Mouse (Mus musculus) gastrocnemius, postnatal 14 days (tissue): ENCODE results near the gene Tmppe. TPM values are rescaled to one million over a fixed set of nuclear protein-coding genes. Genes with fewer than 3 reads are reported as not detected.
"Not testable (repeated sequence)": the region's sequence is repeated elsewhere in the genome, so short reads cannot be mapped to it uniquely, and the experiment has no call there.

Experiments
- DNase-seq: peaks from one replicate; pipeline ENCODE4 v3.0.0; 2021; ENCODE audit warnings: mixed read lengths
- intact Hi-C: fragments of 180-260 bp; cut with DNase I; formaldehyde crosslinking; loops from one replicate; pipeline ENCODE4 v1.15.1; 2025; ENCODE audit warnings: low total_unique reads
- total RNA-seq, 2 experiments: library from RNA; stranded (reverse); gene quantifications; 2 replicates each; pipeline ENCODE4 v1.2.3; 2021

Tmppe gene
- total RNA-seq, 2 experiments from 2014 or later: 1.8 to 2.3 TPM

- intact Hi-C loops: no loop called here
- DNase-seq: peak; percentile 69
Measured at GRCm38 (mm10) chr9:114389905-114390748, 10.8 kb upstream of the Tmppe start, which contains the start of gene Crtap. Crtap (minus strand) TSS chr9:114390675.

GRCm38 (mm10) chr9:114390749-114391075, 10.2 kb upstream of the Tmppe start:
- intact Hi-C loops: no loop called here
- DNase-seq: no peak

- DNase-seq, intact Hi-C loops: not testable (repeated sequence)
Measured at GRCm38 (mm10) chr9:114394136-114394535, 6.8 kb upstream of the Tmppe start.

GRCm38 (mm10) chr9:114394677-114395076, 6.2 kb upstream of the Tmppe start:
- intact Hi-C loops: no loop called here
- DNase-seq: no peak

- no peak for DNase-seq
- intact Hi-C loops: no loop called here
Measured at GRCm38 (mm10) chr9:114395258-114395657, 5.6 kb upstream of the Tmppe start.

- no peak for DNase-seq
- intact Hi-C loops: no loop called here
Measured at GRCm38 (mm10) chr9:114399680-114400079, 1.2 kb upstream of the Tmppe start.

GRCm38 (mm10) chr9:114400588-114400948, 337 bp upstream of the Tmppe start:
- no peak for DNase-seq
- intact Hi-C loops: no loop called here

GRCm38 (mm10) chr9:114401685-114402080, 778 bp downstream of the Tmppe start:
- intact Hi-C loops: no loop called here
- no peak for DNase-seq

GRCm38 (mm10) chr9:114407676-114408075, 6.8 kb downstream of the Tmppe start:
- intact Hi-C loops: no loop called here
- DNase-seq: no peak

GRCm38 (mm10) chr9:114410313-114410862, 9.5 kb downstream of the Tmppe start:
- no peak for DNase-seq
- intact Hi-C loops: loop anchor here (10.0 kb wide), 1 partner anchor 174 kb away; no protein-coding TSS in a partner anchor

GRCm38 (mm10) chr9:114411295-114411694, 10.4 kb downstream of the Tmppe start:
- DNase-seq: no peak
- intact Hi-C loops: loop anchor here (10.0 kb wide), 1 partner anchor 174 kb away; no protein-coding TSS in a partner anchor

GRCm38 (mm10) chr9:114412406-114412805, 11.5 kb downstream of the Tmppe start:
- intact Hi-C loops: loop anchor here (10.0 kb wide), 1 partner anchor 172 kb away; no protein-coding TSS in a partner anchor
- no peak for DNase-seq

GRCm38 (mm10) chr9:114413866-114414265, 13.0 kb downstream of the Tmppe start:
- intact Hi-C loops: loop anchor here (10.0 kb wide), 1 partner anchor 171 kb away; no protein-coding TSS in a partner anchor

GRCm38 (mm10) chr9:114415701-114416100, 14.8 kb downstream of the Tmppe start:
- DNase-seq: no peak
- intact Hi-C loops: loop anchor here (5.0 to 10.0 kb wide), 2 partner anchors 82 to 169 kb away; no protein-coding TSS in a partner anchor

More at GRCm38 (mm10) chr9:114413866-114414265, 13.0 kb downstream of the Tmppe start:
- no peak for DNase-seq

GRCm38 (mm10) chr9:114416646-114417517, 16.0 kb downstream of the Tmppe start:
- no peak for DNase-seq
- intact Hi-C loops: loop anchor here (5.0 to 10.0 kb wide), 2 partner anchors 80 to 168 kb away; no protein-coding TSS in a partner anchor

GRCm38 (mm10) chr9:114418187-114418586, 17.3 kb downstream of the Tmppe start:
- DNase-seq: no peak
- intact Hi-C loops: loop anchor here (5.0 to 10.0 kb wide), 2 partner anchors 79 to 167 kb away; no protein-coding TSS in a partner anchor

- intact Hi-C loops: no loop called here
- no peak for DNase-seq
Measured at GRCm38 (mm10) chr9:114420443-114420842, 19.5 kb downstream of the Tmppe start.

GRCm38 (mm10) chr9:114421045-114421444, 20.1 kb downstream of the Tmppe start:
- DNase-seq: no peak
- intact Hi-C loops: no loop called here

GRCm38 (mm10) chr9:114421797-114422196, 20.9 kb downstream of the Tmppe start:
- intact Hi-C loops: no loop called here
- DNase-seq: no peak

GRCm38 (mm10) chr9:114425576-114425975, 24.7 kb downstream of the Tmppe start:
- intact Hi-C loops: no loop called here
- DNase-seq: no peak
